25 mouse cellular contexts compared by ENCODE assay signal in the genomic region with DNA sequence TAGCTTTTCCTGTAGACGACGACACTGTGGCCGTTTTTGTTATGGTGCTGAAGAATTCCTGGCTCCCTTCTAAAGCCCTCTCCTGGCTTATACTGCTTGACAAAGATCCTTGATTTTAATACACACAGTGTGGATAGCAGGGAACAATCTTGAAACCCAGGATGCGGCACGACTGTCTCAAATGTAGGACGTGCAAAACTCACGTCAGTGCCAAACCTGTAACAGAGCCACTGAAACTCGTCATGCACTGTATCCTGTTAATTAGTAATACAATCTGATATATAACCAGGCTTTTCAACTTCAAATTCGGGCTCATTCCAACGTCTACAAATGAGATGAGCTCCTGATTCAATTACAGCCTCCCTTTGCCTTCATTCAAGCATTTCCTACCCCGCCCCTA.
"Had no signal": no experiment of that assay in that cellular context is flagged by ENCODE, and none has a peak within 500 bp of the region (broad histone marks: within the 10 kb centered on the region; RNA-seq: fewer than 3 reads in every experiment).

No protein-coding gene starts in this region.

- H3K4me3 ChIP-seq: heart, adult 2 months; heart, embryonic 13.5 days; heart, embryonic 15.5 days; hindbrain, embryonic 13.5 days; hindbrain, embryonic 15.5 days; kidney, embryonic 15.5 days; limb, embryonic 13.5 days; limb, embryonic 15.5 days; liver, embryonic 12.5 days had no signal

- H3K27ac ChIP-seq: heart, adult 2 months; heart, embryonic 13.5 days; heart, embryonic 15.5 days; hindbrain, embryonic 13.5 days; hindbrain, embryonic 15.5 days; hindbrain, postnatal 0 days; kidney, embryonic 15.5 days; limb, embryonic 13.5 days; limb, embryonic 15.5 days; liver, embryonic 12.5 days; liver, embryonic 14.5 days had no signal

- H3K9me3 ChIP-seq: heart, embryonic 13.5 days; heart, embryonic 15.5 days; hindbrain, embryonic 13.5 days; hindbrain, embryonic 15.5 days; kidney, embryonic 15.5 days; limb, embryonic 13.5 days; limb, embryonic 15.5 days; liver, embryonic 12.5 days had no signal

- H3K36me3 ChIP-seq: heart, embryonic 13.5 days; heart, embryonic 15.5 days; hindbrain, embryonic 13.5 days; hindbrain, embryonic 15.5 days; limb, embryonic 13.5 days; limb, embryonic 15.5 days; liver, embryonic 12.5 days had no signal

- ATAC-seq: hindbrain, postnatal 0 days; intestine, embryonic 16.5 days; liver, embryonic 12.5 days had no signal

- DNase-seq: gastrocnemius, postnatal 14 days; gastrocnemius, postnatal 36 days; heart, adult 11 months; heart, adult 2 months; heart, postnatal 14 days; heart, postnatal 36 days; kidney, adult 11 months; kidney, adult 2 months; kidney, adult 9 months; kidney, postnatal 25 days; layer of hippocampus, adult 9-11 months; layer of hippocampus, postnatal 36 days; left cerebral cortex, postnatal 4 days had no signal

- H3K9ac ChIP-seq: heart, embryonic 13.5 days; heart, embryonic 15.5 days; hindbrain, embryonic 13.5 days; hindbrain, embryonic 15.5 days; kidney, embryonic 15.5 days; limb, embryonic 13.5 days; limb, embryonic 15.5 days; liver, embryonic 12.5 days; liver, embryonic 14.5 days had no signal

- H3K4me2 ChIP-seq: heart, embryonic 11.5 days; heart, embryonic 13.5 days; heart, embryonic 15.5 days; hindbrain, embryonic 13.5 days; hindbrain, embryonic 15.5 days; kidney, embryonic 15.5 days; limb, embryonic 13.5 days; limb, embryonic 15.5 days; liver, embryonic 12.5 days had no signal

- H3K4me1 ChIP-seq: heart, embryonic 13.5 days; heart, embryonic 15.5 days; hindbrain, embryonic 13.5 days; hindbrain, embryonic 15.5 days; limb, embryonic 13.5 days; limb, embryonic 15.5 days; liver, embryonic 12.5 days had no signal

- H3K27me3 ChIP-seq: heart, embryonic 13.5 days; heart, embryonic 15.5 days; hindbrain, embryonic 13.5 days; hindbrain, embryonic 15.5 days; kidney, embryonic 15.5 days; limb, embryonic 13.5 days; limb, embryonic 15.5 days; liver, embryonic 12.5 days had no signal
